Mouse (Mus musculus): Measurements from ENCODE around the gene Als2cl. TPM values are rescaled to one million over a fixed set of nuclear protein-coding genes. Genes with fewer than 3 reads are reported as not detected.

Als2cl gene
- polyA plus RNA-seq, 1 experiment: 0.02 TPM

DNA sequence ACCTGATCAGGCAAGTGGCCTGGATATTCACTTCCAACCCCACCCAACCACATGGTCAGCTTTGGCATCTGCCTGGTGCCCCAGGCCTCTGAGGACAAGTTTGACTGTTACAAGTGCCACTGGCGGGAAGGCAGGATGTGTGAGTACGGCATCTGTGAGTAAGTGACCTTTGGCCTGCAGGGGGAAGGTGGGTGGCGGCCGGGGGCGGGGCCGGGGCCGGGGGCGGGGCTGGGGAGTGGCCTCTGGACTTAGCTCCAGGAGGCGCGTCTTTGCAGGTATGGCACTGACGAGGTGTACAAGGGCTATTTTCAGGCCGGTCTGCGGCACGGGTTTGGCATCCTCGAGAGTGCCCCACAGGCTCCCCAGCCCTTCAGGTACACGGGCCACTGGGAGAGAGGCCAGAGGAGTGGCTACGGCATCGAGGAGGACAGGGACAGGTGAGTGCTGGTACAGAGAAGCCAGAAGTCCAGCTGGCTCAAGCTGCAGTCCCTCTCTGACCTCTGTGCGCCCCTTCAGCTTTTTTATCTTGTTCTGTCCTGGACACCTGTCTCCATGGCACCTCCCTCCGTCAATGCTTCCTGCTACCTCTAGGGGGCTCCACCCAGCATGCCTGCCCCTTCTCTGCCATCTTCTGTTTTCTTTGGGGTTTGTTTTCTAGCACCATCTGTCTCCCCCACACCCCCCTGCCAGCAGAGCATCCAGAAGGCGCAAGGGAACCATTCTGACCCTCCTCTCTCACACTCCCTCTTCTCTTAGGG, 10.5 kb downstream of the Als2cl start:
- Histone ChIP-seq H3K36me3 (ENCODE audit: control insufficient read depth) (peaks cover 5% of the 10 kb centered on the region; the same call in 1 of the 2 replicates), H3K9me3 (ENCODE audit: control insufficient read depth, low read length) (no peaks in the 10 kb centered on the region), H3K4me1 (ENCODE audit: control insufficient read depth) (peaks cover 2% of the 10 kb centered on the region; the same call in 1 of the 2 replicates), H3K4me3 (replicated peaks) (no peak overlapping the region), H3K27me3 (ENCODE audit: control insufficient read depth) (no peaks in the 10 kb centered on the region)
- TF ChIP-seq GATA1 (IDR thresholded peaks at IDR 0.05; ENCODE audit: low read length): no peak
- TF ChIP-seq TAL1 (IDR thresholded peaks at IDR 0.05; ENCODE audit: low read length): no peak

DNA sequence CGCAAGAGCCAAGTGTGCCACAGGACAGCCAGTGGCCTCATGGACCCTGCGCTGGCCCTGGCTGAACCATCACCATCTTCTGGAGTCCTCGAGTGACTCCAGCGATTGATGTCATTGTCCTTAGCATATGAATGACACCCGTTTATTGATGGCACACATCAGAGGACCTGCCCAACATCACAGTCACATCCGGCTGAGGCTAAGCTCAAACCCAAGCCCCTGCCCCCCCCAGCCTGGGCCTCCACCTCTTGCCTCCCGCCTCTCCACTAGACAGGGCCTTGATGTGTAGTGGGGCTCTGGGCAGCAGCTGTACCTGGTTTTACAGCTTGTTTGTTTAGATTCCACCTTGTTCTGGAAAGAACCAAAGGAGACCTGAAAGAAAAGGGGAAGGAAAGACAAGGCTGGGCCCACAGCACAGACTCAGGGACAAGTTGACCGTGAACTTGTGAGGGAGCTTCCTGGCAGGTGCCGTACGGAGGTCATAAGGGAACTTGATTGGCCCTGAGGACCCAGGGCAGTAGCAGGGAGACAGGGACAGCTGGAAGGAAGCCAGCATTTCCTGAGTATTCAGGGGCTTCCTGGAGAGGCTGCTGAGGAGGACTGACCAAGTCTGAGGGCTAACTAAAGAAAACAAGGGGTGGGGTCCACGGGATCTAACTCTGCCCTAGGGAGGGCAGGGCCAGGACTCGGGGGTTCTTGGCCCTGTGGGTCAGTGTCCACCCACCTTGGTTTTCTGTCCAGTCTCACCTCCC, 11.6 kb downstream of the Als2cl start:
- TF ChIP-seq TAL1 (IDR thresholded peaks at IDR 0.05; ENCODE audit: low read length): no peak
- TF ChIP-seq GATA1 (IDR thresholded peaks at IDR 0.05; ENCODE audit: low read length): no peak
- Histone ChIP-seq H3K4me1 (ENCODE audit: control insufficient read depth) (peaks cover 2% of the 10 kb centered on the region; the same call in 1 of the 2 replicates), H3K36me3 (ENCODE audit: control insufficient read depth) (peaks cover 5% of the 10 kb centered on the region; the same call in 1 of the 2 replicates), H3K4me3 (replicated peaks) (no peak overlapping the region), H3K27me3 (ENCODE audit: control insufficient read depth) (no peaks in the 10 kb centered on the region), H3K9me3 (ENCODE audit: control insufficient read depth, low read length) (no peaks in the 10 kb centered on the region)

DNA sequence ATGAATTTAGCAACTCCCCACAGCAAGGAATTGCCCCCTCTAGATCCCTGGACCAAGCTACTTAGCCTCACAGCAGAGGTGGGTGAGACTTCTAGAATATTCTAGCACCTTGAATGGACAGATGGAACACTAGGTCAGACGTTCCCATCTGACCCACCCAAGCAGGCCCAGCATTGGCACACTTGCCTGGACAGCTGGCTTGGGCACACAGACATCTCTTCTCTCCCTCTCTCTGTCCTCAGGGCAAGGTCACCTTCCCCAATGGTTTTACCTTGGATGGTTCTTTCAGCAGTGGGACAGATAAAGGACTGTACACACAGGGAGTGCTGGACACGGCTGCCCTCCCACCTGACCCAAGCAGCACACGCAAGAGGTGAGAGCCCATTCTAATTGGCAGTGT, 12.9 kb downstream of the Als2cl start:
- Histone ChIP-seq H3K9me3 (ENCODE audit: control insufficient read depth, low read length) (no peaks in the 10 kb centered on the region), H3K36me3 (ENCODE audit: control insufficient read depth) (peaks cover 5% of the 10 kb centered on the region; the same call in 1 of the 2 replicates), H3K4me3 (replicated peaks) (no peak overlapping the region), H3K27me3 (ENCODE audit: control insufficient read depth) (no peaks in the 10 kb centered on the region), H3K4me1 (ENCODE audit: control insufficient read depth) (peaks cover 2% of the 10 kb centered on the region; the same call in 1 of the 2 replicates)
- no peak for TF ChIP-seq TAL1 (IDR thresholded peaks at IDR 0.05; ENCODE audit: low read length)
- TF ChIP-seq GATA1 (IDR thresholded peaks at IDR 0.05; ENCODE audit: low read length): no peak

DNA sequence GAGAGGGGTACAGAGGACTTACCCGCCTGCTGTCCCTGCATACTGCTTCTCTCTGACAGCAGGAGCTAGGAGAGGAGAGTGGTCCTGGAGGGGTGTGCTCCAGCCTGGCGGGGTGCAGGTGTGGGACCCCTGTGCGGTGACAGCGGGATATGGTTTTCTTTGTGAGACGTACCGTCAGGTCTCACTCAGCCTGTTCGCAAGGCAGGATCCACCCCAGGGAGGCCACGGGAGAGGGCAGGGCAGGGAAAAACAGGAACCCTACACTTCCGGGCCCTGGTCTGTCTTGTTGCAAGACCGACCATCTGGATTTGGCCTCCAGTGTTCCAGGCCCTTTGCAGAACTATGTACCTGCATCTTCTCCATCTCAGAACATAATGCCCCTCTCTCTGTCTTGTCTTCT, 13.8 kb downstream of the Als2cl start:
- H3K4me1 ChIP-seq (ENCODE audit: control insufficient read depth): peaks cover 2% of the 10 kb centered on the region; the same call in 1 of the 2 replicates
- no peak for TF ChIP-seq GATA1 (IDR thresholded peaks at IDR 0.05; ENCODE audit: low read length)
- TF ChIP-seq TAL1 (IDR thresholded peaks at IDR 0.05; ENCODE audit: low read length): no peak
- no peak overlapping the region for H3K4me3 ChIP-seq (replicated peaks)
- H3K27me3 ChIP-seq (ENCODE audit: control insufficient read depth): no peaks in the 10 kb centered on the region
- no peaks in the 10 kb centered on the region for H3K9me3 ChIP-seq (ENCODE audit: control insufficient read depth, low read length)
- H3K36me3 ChIP-seq (ENCODE audit: control insufficient read depth): peaks cover 7% of the 10 kb centered on the region; the same call in 1 of the 2 replicates

DNA sequence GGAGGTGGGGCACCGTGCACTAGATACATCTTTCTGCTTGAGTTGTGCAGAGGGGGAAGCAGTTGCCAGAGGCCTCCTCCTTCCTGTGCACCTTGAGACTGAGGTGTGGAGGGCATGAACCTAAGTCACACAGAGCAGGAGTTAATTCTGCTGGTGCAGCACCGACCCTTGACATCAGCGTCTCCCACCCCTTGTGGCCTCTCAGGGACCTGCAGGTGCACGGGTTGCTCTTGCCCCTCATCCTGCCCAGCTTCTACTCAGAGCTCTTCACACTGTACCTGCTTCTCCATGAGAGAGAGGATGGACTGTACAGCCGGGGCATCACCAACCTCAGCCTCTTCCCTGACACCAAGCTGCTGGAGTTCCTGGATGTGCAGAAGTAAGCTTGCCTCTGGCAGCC, 15.8 kb downstream of the Als2cl start:
- Histone ChIP-seq H3K4me3 (replicated peaks) (no peak overlapping the region), H3K36me3 (ENCODE audit: control insufficient read depth) (peaks cover 4% of the 10 kb centered on the region; the same call in 1 of the 2 replicates), H3K27me3 (ENCODE audit: control insufficient read depth) (no peaks in the 10 kb centered on the region), H3K9me3 (ENCODE audit: control insufficient read depth, low read length) (no peaks in the 10 kb centered on the region), H3K4me1 (ENCODE audit: control insufficient read depth) (no peaks in the 10 kb centered on the region; the same call in 1 of the 2 replicates)
- TF ChIP-seq GATA1 (IDR thresholded peaks at IDR 0.05; ENCODE audit: low read length) (no peak), TAL1 (IDR thresholded peaks at IDR 0.05; ENCODE audit: low read length) (no peak)

DNA sequence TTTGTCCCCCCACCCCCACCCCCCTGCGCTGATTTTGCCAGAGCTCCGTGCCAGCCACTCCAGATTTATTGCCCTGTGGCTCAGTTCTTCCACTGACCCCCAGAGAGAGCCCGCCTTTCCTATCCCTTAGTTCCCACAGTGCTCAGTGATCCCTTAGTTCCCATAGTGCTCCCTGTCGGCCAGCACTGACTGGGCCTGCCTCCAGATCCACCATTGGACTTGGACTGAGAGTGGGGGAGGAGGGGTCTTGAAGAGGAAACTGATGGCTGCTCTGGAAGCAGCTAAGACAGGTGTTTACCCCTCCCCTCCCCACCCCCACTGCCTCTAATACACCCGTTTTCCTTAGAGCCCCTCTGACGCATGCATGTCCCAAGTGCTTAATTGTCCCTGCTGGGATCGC, 16.3 kb downstream of the Als2cl start:
- Histone ChIP-seq H3K36me3 (ENCODE audit: control insufficient read depth) (peaks cover 4% of the 10 kb centered on the region; the same call in 1 of the 2 replicates), H3K9me3 (ENCODE audit: control insufficient read depth, low read length) (no peaks in the 10 kb centered on the region), H3K27me3 (ENCODE audit: control insufficient read depth) (no peaks in the 10 kb centered on the region)

DNA sequence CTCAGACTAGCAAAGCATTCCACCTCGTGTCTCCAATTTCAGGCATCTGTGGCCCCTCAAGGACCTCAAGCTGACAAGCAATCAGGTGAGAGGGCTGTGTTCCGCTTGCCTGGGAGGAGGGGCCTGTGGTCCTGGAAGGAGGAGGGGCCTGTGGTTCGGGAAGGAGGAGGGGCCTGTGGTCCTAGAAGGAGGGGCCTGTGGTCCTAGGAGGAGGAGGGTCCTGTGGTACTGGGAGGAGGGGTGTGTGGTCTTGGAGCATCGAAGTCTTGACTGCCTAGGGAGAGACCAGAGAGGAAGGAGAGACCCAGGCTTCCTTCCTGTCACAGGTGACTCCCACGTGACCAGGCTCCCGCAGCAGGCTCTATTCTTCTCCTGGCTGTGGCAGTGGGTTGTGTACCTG, 16.9 kb downstream of the Als2cl start:
- TF ChIP-seq GATA1 (IDR thresholded peaks at IDR 0.05; ENCODE audit: low read length) (no peak), TAL1 (IDR thresholded peaks at IDR 0.05; ENCODE audit: low read length) (no peak)
- Histone ChIP-seq H3K4me1 (ENCODE audit: control insufficient read depth) (no peaks in the 10 kb centered on the region), H3K36me3 (ENCODE audit: control insufficient read depth) (peaks cover 4% of the 10 kb centered on the region; the same call in 1 of the 2 replicates), H3K9me3 (ENCODE audit: control insufficient read depth, low read length) (no peaks in the 10 kb centered on the region), H3K27me3 (ENCODE audit: control insufficient read depth) (no peaks in the 10 kb centered on the region), H3K4me3 (replicated peaks) (no peak overlapping the region)

More for the DNA sequence above, 16.3 kb downstream of the Als2cl start:
- no peak for TF ChIP-seq GATA1 (IDR thresholded peaks at IDR 0.05; ENCODE audit: low read length)
- no peak for TF ChIP-seq TAL1 (IDR thresholded peaks at IDR 0.05; ENCODE audit: low read length)
- Histone ChIP-seq H3K4me3 (replicated peaks) (no peak overlapping the region), H3K4me1 (ENCODE audit: control insufficient read depth) (no peaks in the 10 kb centered on the region)

DNA sequence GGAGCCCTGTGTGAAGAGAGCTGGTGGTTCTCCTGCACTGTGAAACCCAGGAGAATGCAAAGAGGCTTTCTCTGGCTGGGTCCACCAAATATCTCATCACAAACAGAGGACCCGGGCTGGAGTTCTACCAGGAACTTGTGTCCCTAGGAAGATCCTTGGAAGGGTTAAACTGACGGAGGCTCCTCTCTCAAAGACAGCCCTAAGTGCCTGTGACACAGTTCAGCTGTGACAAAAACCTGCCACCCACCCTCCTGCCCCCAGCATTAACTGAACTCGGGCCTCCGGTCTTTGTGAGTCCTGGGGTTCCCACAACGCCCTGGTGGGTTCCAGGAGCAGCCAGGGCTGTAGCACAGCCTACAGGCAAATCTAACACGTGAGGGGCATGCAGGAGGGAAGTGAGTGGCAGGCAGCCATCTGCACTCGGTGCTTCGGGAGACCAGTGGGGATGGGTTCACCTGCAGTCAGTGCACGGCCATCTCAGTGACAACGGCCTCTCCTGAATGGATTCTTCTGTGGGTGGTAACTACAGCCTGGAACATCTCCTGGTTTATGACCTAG, 19.9 kb downstream of the Als2cl start:
- Histone ChIP-seq H3K4me1 (ENCODE audit: control insufficient read depth) (no peaks in the 10 kb centered on the region), H3K36me3 (ENCODE audit: control insufficient read depth) (peaks cover 2% of the 10 kb centered on the region; the same call in 1 of the 2 replicates), H3K4me3 (replicated peaks) (no peak overlapping the region), H3K9me3 (ENCODE audit: control insufficient read depth, low read length) (no peaks in the 10 kb centered on the region), H3K27me3 (ENCODE audit: control insufficient read depth) (no peaks in the 10 kb centered on the region)
- TF ChIP-seq GATA1 (IDR thresholded peaks at IDR 0.05; ENCODE audit: low read length): no peak
- TF ChIP-seq TAL1 (IDR thresholded peaks at IDR 0.05; ENCODE audit: low read length): no peak

DNA sequence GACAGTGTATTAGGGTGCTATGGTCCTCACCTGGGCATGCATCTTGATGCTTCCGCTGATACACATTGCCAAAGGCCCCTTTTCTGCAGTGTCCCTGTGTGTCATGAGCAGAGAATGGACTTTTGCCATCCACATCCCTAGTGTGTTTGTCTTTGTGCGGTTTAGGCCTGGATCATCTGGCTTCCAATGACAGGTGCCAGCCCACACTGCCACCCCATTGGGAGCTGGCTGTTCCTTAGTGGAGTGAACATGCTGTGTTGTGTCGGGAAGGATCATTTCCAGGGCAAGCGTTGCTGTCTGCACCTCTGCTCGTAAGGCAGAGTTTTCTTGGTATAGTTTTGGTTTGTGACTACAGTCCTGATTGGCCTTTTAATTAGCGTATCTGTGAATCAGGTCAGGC, 21.5 kb downstream of the Als2cl start:
- Histone ChIP-seq H3K27me3 (ENCODE audit: control insufficient read depth) (no peaks in the 10 kb centered on the region), H3K4me1 (ENCODE audit: control insufficient read depth) (no peaks in the 10 kb centered on the region), H3K9me3 (ENCODE audit: control insufficient read depth, low read length) (no peaks in the 10 kb centered on the region), H3K36me3 (ENCODE audit: control insufficient read depth) (peaks cover 2% of the 10 kb centered on the region; the same call in 1 of the 2 replicates), H3K4me3 (replicated peaks) (no peak overlapping the region)
- no peak for TF ChIP-seq TAL1 (IDR thresholded peaks at IDR 0.05; ENCODE audit: low read length)
- TF ChIP-seq GATA1 (IDR thresholded peaks at IDR 0.05; ENCODE audit: low read length): no peak
